Mouse (Mus musculus) retina, adult 2 months (tissue): Measurements from ENCODE around the gene Mast2.

Experiments
- DNase-seq: peaks from one replicate; pipeline ENCODE4 v3.0.0-alpha.2; 2012; ENCODE audit warnings: low read depth, low spot score

Mast2 gene

GRCm38 (mm10) chr4:116464126-116464981 lies at the start of gene Mast2:
Mast2 (minus strand) TSS chr4:116464183.
- DNase-seq: peak; percentile 81

GRCm38 (mm10) chr4:116507425-116508218 lies 43.6 kb upstream of the Mast2 start, which contains the start of gene Ipp:
Ipp (plus strand) TSS chr4:116507549.
- peak; percentile 89 for DNase-seq

GRCm38 (mm10) chr4:116506886-116507424 lies 43.0 kb upstream of the Mast2 start:
- no peak for DNase-seq

- no peak for DNase-seq
Measured at GRCm38 (mm10) chr4:116499978-116500377, 36.0 kb upstream of the Mast2 start.

- DNase-seq: no peak
Measured at GRCm38 (mm10) chr4:116493646-116494045, 29.7 kb upstream of the Mast2 start.

GRCm38 (mm10) chr4:116492460-116492859 lies 28.5 kb upstream of the Mast2 start:
- no peak for DNase-seq

- no peak for DNase-seq
Measured at GRCm38 (mm10) chr4:116491886-116492285, 27.9 kb upstream of the Mast2 start.

- DNase-seq: no peak
Measured at GRCm38 (mm10) chr4:116491119-116491536, 27.1 kb upstream of the Mast2 start.

GRCm38 (mm10) chr4:116483476-116483875 lies 19.5 kb upstream of the Mast2 start:
- no peak for DNase-seq

GRCm38 (mm10) chr4:116481322-116481721 lies 17.3 kb upstream of the Mast2 start:
- no peak for DNase-seq

GRCm38 (mm10) chr4:116463231-116464125 lies 505 bp downstream of the Mast2 start:
- DNase-seq: no peak

GRCm38 (mm10) chr4:116461943-116462342 lies 2.0 kb downstream of the Mast2 start:
- DNase-seq: no peak

- DNase-seq: no peak
Measured at GRCm38 (mm10) chr4:116451553-116451952, 12.4 kb downstream of the Mast2 start.

GRCm38 (mm10) chr4:116449951-116450350 lies 14.0 kb downstream of the Mast2 start:
- DNase-seq: no peak

GRCm38 (mm10) chr4:116448673-116449072 lies 15.3 kb downstream of the Mast2 start:
- peak; percentile 34 for DNase-seq

GRCm38 (mm10) chr4:116439383-116439782 lies 24.6 kb downstream of the Mast2 start:
- DNase-seq: no peak

GRCm38 (mm10) chr4:116438561-116438960 lies 25.4 kb downstream of the Mast2 start:
- no peak for DNase-seq

GRCm38 (mm10) chr4:116435626-116436025 lies 28.4 kb downstream of the Mast2 start:
- DNase-seq: no peak

GRCm38 (mm10) chr4:116422186-116422585 lies 41.8 kb downstream of the Mast2 start:
- DNase-seq: no peak

GRCm38 (mm10) chr4:116421170-116421569 lies 42.8 kb downstream of the Mast2 start:
- no peak for DNase-seq

GRCm38 (mm10) chr4:116412993-116413392 lies 51.0 kb downstream of the Mast2 start:
- no peak for DNase-seq
